Mouse (Mus musculus) thymus, adult 2 months (tissue): Measurements from ENCODE around the gene Nfia.

Source experiments
- CTCF ChIP-seq: fragments of 200-500 bp; IDR thresholded peaks from 2 replicates; pipeline ENCODE4 v1.5.1; 2012; ENCODE audit warnings: mild to moderate bottlenecking, control low read depth, low read length, moderate library complexity, borderline replicate concordance; ENCODE audit not compliant: control insufficient read depth, poor library complexity, insufficient read depth; ENCODE audit errors: extremely low read depth
- POLR2A ChIP-seq: fragments of 200-500 bp; IDR thresholded peaks from 2 replicates; pipeline ENCODE4 v1.6.1; 2012; ENCODE audit warnings: mild to moderate bottlenecking, low read length, control low read depth, moderate library complexity; ENCODE audit not compliant: control insufficient read depth, poor library complexity, insufficient read depth; ENCODE audit errors: extremely low read depth

DNA sequence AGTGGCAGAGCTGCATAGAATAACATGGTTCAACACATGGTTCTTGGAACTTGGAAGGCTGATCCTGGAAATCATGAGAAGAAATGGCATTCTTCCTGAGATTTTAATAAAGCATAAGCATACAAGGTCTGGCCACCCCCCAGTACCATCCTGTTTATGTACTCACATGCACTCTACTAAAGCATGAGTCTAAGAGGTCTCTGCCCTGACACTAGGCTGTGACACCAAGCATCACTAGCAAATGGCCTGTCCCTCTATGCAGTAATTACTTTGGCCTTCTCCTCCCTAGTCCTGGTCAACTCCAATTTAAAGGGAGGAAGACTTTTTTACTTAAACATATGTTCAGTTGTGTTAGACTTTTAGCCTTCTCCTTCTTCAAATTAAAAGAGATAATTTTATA lies 285.6 kb downstream of the Nfia start:
- TF ChIP-seq POLR2A (no peak), CTCF (no peak)
